ENCODE assay signal across 22 mouse cellular contexts in the genomic region with DNA sequence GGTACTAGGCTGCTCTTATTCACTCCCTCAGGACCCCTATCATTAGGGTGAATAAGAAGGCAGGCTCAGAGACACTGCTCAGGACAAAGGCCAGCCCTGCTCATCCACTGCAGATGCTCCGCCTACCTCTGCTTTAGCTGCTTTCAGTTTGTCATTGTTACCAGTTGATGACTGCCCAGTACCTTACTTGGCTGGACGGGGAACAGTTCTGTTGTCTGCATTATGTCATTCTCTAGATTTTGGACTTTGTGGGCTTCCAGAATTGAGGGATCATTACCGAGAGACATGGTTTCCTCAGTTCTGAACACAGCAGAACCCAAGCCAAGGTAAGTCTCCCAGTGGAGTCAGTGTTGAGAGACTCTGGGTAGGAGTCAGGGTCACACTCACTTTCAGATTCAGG. TPM values are rescaled to one million over a fixed set of nuclear protein-coding genes. Genes with fewer than 3 reads are reported as not detected.
DNase-seq lines count a peak whose midpoint lies in the region; ATAC-seq and TF ChIP-seq lines count a peak whose summit lies in the region.
"Had no signal": no experiment of that assay in that cellular context is flagged by ENCODE, and none has a peak within 500 bp of the region (broad histone marks: within the 10 kb centered on the region; RNA-seq: fewer than 3 reads in every experiment).

No protein-coding gene starts in this region.

- no peak for ATAC-seq in heart, embryonic 13.5 days (ENCODE audit: extremely low read depth, insufficient number of reproducible peaks, low FRiP score, low TSS enrichment)
- ATAC-seq in liver, postnatal 0 days, result no peak
- ATAC-seq in liver, embryonic 11.5 days (replicated peaks; ENCODE audit: low FRiP score), result no peak
- ATAC-seq: CD4-positive, CD25-positive, alpha-beta regulatory T cell, adult 4 months; forebrain, postnatal 0 days; intestine, embryonic 16.5 days; Patski had no signal

- 81% methylated on average over 3 of the region's 3 CpGs for WGBS in heart, embryonic 13.5 days
- WGBS in liver, postnatal 0 days (ENCODE audit: insufficient replicate concordance), result 79% methylated on average over 3 of the region's 3 CpGs
- 88% methylated on average over 3 of the region's 3 CpGs for WGBS in liver, embryonic 11.5 days

- H3K36me3 ChIP-seq in heart, embryonic 13.5 days, result no peaks in the 10 kb centered on the region
- H3K36me3 ChIP-seq in liver, postnatal 0 days (replicated peaks; ENCODE audit: insufficient read depth, low read length), result no peaks in the 10 kb centered on the region
- H3K36me3 ChIP-seq in liver, embryonic 11.5 days (ENCODE audit: control insufficient read depth, insufficient read depth, low read length), result no peaks in the 10 kb centered on the region
- H3K36me3 ChIP-seq: forebrain, embryonic 10.5 days; hindbrain, embryonic 15.5 days; limb, embryonic 12.5 days; liver, embryonic 15.5 days; neural tube, embryonic 13.5 days had no signal

- H3K27ac ChIP-seq in heart, embryonic 13.5 days (replicated peaks), result peak overlapping the region; percentile 78
- peak overlapping the region; percentile 71; the same call in 1 of the 2 replicates for H3K27ac ChIP-seq in liver, postnatal 0 days (ENCODE audit: low read depth)
- H3K27ac ChIP-seq in liver, embryonic 11.5 days (ENCODE audit: low read depth, low read length), result no peak overlapping the region
- H3K27ac ChIP-seq in brown adipose tissue, adult 24 weeks (replicated peaks; ENCODE audit: low read depth, low read length), result peak overlapping the region; percentile 46; the same call in 1 of the 2 replicates
- H3K27ac ChIP-seq: forebrain, embryonic 10.5 days; hindbrain, embryonic 15.5 days; limb, embryonic 12.5 days; liver, embryonic 15.5 days; macrophage; neural tube, embryonic 13.5 days had no signal

- H3K9me3 ChIP-seq in heart, embryonic 13.5 days, result no peaks in the 10 kb centered on the region
- H3K9me3 ChIP-seq in liver, postnatal 0 days (ENCODE audit: low read length), result no peaks in the 10 kb centered on the region
- no peaks in the 10 kb centered on the region for H3K9me3 ChIP-seq in liver, embryonic 11.5 days (ENCODE audit: control insufficient read depth, low read length)
- H3K9me3 ChIP-seq: forebrain, embryonic 10.5 days; hindbrain, embryonic 15.5 days; limb, embryonic 12.5 days; liver, embryonic 15.5 days; neural tube, embryonic 13.5 days had no signal

- no peaks in the 10 kb centered on the region for H3K27me3 ChIP-seq in heart, embryonic 13.5 days (replicated peaks)
- no peaks in the 10 kb centered on the region for H3K27me3 ChIP-seq in liver, postnatal 0 days (ENCODE audit: insufficient read depth, low read length)
- no peaks in the 10 kb centered on the region for H3K27me3 ChIP-seq in liver, embryonic 11.5 days (replicated peaks; ENCODE audit: control insufficient read depth, insufficient read depth, low read length)
- H3K27me3 ChIP-seq: hindbrain, embryonic 15.5 days; limb, embryonic 12.5 days; liver, embryonic 15.5 days; neural tube, embryonic 13.5 days; Patski had no signal

- TF ChIP-seq CTCF in liver, postnatal 0 days (IDR thresholded peaks at IDR 0.05; ENCODE audit: low read depth), result no peak

- H3K4me2 ChIP-seq in heart, embryonic 13.5 days, result no peak overlapping the region
- no peak overlapping the region for H3K4me2 ChIP-seq in liver, postnatal 0 days (ENCODE audit: low read depth, low read length)
- H3K4me2 ChIP-seq in liver, embryonic 11.5 days, result no peak overlapping the region
- H3K4me2 ChIP-seq: hindbrain, embryonic 15.5 days; limb, embryonic 12.5 days; liver, embryonic 15.5 days; neural tube, embryonic 13.5 days had no signal

- peak overlapping the region; percentile 38; the same call in 1 of the 2 replicates for H3K9ac ChIP-seq in heart, embryonic 13.5 days
- H3K9ac ChIP-seq in liver, postnatal 0 days (replicated peaks), result no peak overlapping the region
- no peak overlapping the region for H3K9ac ChIP-seq in liver, embryonic 11.5 days (ENCODE audit: low read depth, low read length)
- H3K9ac ChIP-seq: forebrain, postnatal 0 days; hindbrain, embryonic 15.5 days; limb, embryonic 12.5 days; liver, embryonic 15.5 days; neural tube, embryonic 13.5 days had no signal

- TF ChIP-seq EP300 in liver, postnatal 0 days (IDR thresholded peaks at IDR 0.05; ENCODE audit: low read depth), result no peak

- no peak overlapping the region for H3K4me3 ChIP-seq in heart, embryonic 13.5 days
- H3K4me3 ChIP-seq in liver, postnatal 0 days (ENCODE audit: low read depth, low read length), result no peak overlapping the region
- H3K4me3 ChIP-seq in liver, embryonic 11.5 days (ENCODE audit: low read depth, low read length), result no peak overlapping the region
- H3K4me3 ChIP-seq in brown adipose tissue, adult 24 weeks (ENCODE audit: insufficient read depth, low read depth, low read length), result no peak overlapping the region
- H3K4me3 ChIP-seq: forebrain, embryonic 10.5 days; hindbrain, embryonic 15.5 days; limb, embryonic 12.5 days; liver, embryonic 15.5 days; neural tube, embryonic 13.5 days had no signal

- DNase-seq in adrenal gland, adult 2 months, result peak; percentile 33
- no peak for DNase-seq in adrenal gland, adult 8-10 months
- no peak for DNase-seq in heart, adult 8-10 months (ENCODE audit: low spot score)
- no peak for DNase-seq in liver, postnatal 0 days
- no peak for DNase-seq in liver, embryonic 11.5 days (ENCODE audit: low spot score)
- DNase-seq: cerebellum, adult 2 months; forebrain, postnatal 0 days; midbrain, embryonic 14.5 days; thymus, postnatal 25 days had no signal

- H3K4me1 ChIP-seq in heart, embryonic 13.5 days, result peaks cover 62% of the 10 kb centered on the region
- H3K4me1 ChIP-seq in liver, postnatal 0 days (ENCODE audit: insufficient read depth), result 0 out of 2 replicates have a peak, but pooled peaks cover 3% of the 10 kb centered on the region
- peaks cover 12% of the 10 kb centered on the region; the same call in 1 of the 2 replicates for H3K4me1 ChIP-seq in liver, embryonic 11.5 days (replicated peaks; ENCODE audit: control insufficient read depth, insufficient read depth, low read length)
- H3K4me1 ChIP-seq in brown adipose tissue, adult 24 weeks (ENCODE audit: control insufficient read depth, insufficient read depth, insufficient read length, low read length), result peaks cover 11% of the 10 kb centered on the region
- H3K4me1 ChIP-seq: hindbrain, embryonic 15.5 days; neural tube, embryonic 13.5 days had no signal

RNA-seq across cellular contexts. Expression of gene Ppp1r3g, which starts 36.6 kb away (rescaled TPM):
- total RNA-seq in adrenal gland, adult 2 months (2021), result 1 to 10 TPM in 1 of 2 experiments, under 1 TPM in 1; 0.58 to 2.1 TPM
- 0.10 and 0.27 TPM in 2 replicates for polyA plus RNA-seq in adrenal gland, adult 2 months (2012; rRNA removed)
- under 1 TPM; 0.19 to 0.43 (median 0.29) TPM for total RNA-seq in adrenal gland, adult 8-10 months (2022)
- polyA plus RNA-seq in heart, embryonic 13.5 days (2015; fragmentation: Nextera tagmentation; extraction: Ambion mirVana), result 4.7 and 6.2 TPM in 2 replicates
- 1 to 10 TPM in 2 of 4 experiments, under 1 TPM in 2; 0.40 to 1.6 (median 0.98) TPM for total RNA-seq in heart, adult 8-10 months (2022)
- 2.2 and 4.3 TPM in 2 replicates for polyA plus RNA-seq in liver, postnatal 0 days (2015; fragmentation: Nextera tagmentation; extraction: Ambion mirVana)
- 1.0 and 1.3 TPM in 2 replicates for polyA plus RNA-seq in liver, embryonic 11.5 days (2014; fragmentation: Nextera tagmentation; extraction: Ambion mirVana)
- polyA plus RNA-seq in brown adipose tissue, adult 24 weeks (2012; ENCODE audit: insufficient read depth, insufficient read length, missing spikeins), result not detected in 2 replicates
- polyA plus RNA-seq: CD4-positive, CD25-positive, alpha-beta regulatory T cell, adult 4 months; gonadal fat pad, adult 2 months; large intestine, adult 2 months; macrophage; Patski had no signal
